Mouse (Mus musculus): Measurements from ENCODE around the gene Dnaja3. TPM values are rescaled to one million over a fixed set of nuclear protein-coding genes. Genes with fewer than 3 reads are reported as not detected.
A peak's percentile ranks its signal among the peaks of the same experiment; 100 is the strongest.

Dnaja3 gene
- polyA plus RNA-seq, 1 experiment = 18.3 TPM

DNA sequence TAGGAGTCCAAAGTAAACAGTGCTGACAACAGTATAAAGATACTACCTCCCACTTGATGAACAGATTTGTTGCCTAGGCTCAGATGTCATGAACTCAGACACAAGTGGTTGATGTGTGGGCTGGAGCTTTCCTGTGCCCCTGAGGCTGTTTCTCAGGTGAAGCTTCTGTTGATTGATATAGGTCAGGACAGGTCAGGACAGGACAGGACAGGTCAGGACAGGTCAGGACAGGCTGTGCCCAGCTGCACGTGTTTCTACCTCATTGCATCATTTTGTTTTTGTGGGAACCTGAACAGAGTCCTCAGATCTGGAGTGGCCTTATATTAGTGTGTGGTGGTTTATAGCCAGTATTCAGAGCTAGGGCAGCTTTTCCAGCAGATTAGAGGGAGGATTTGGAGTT lies 62.9 kb downstream of the Dnaja3 start:
- Histone ChIP-seq H3K4me1 (replicated peaks; ENCODE audit: control insufficient read depth, insufficient read depth, low read length) (no peaks in the 10 kb centered on the region), H3K36me3 (ENCODE audit: control insufficient read depth, insufficient read depth, low read length) (peaks cover 72% of the 10 kb centered on the region), H3K27me3 (ENCODE audit: control insufficient read depth, insufficient read depth, low read length) (no peaks in the 10 kb centered on the region), H3K27ac (ENCODE audit: control insufficient read depth, insufficient read depth, low read length) (no peak overlapping the region), H3K4me3 (ENCODE audit: control insufficient read depth, insufficient read depth, low read length) (no peak overlapping the region)
- TF ChIP-seq CTCF (IDR thresholded peaks at IDR 0.05; ENCODE audit: borderline replicate concordance, control insufficient read depth, extremely low read depth, insufficient read depth, low read length, poor library complexity) (no peak), POLR2A (IDR thresholded peaks at IDR 0.05; ENCODE audit: control insufficient read depth, extremely low read depth, insufficient read depth, low read length, poor library complexity) (no peak)
- DNase-seq = no peak
- WGBS = 95% methylated on average over 1 of the region's 1 CpGs

DNA sequence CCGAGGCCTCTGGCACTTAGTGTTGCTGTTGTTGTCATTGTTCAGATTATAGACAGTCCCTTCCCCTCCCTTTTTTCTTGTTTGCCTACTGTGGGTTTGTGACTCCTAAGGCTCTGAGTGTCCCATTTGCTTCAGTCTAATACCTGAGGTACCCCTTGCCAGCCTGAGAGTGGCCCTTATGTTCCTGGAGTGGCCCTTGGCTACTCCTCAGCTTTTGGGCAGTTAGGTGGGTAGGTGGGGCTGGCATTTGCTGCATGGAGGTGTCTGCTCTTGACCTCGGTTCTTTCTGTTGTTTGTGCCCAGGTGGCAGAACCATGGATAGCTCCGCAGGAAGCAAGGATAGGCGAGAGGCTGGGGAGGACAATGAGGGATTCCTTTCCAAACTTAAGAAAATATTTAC lies 65.8 kb downstream of the Dnaja3 start:
- TF ChIP-seq POLR2A (IDR thresholded peaks at IDR 0.05; ENCODE audit: control insufficient read depth, extremely low read depth, insufficient read depth, low read length, poor library complexity) (no peak), CTCF (IDR thresholded peaks at IDR 0.05; ENCODE audit: borderline replicate concordance, control insufficient read depth, extremely low read depth, insufficient read depth, low read length, poor library complexity) (no peak)
- Histone ChIP-seq H3K4me1 (replicated peaks; ENCODE audit: control insufficient read depth, insufficient read depth, low read length) (no peaks in the 10 kb centered on the region), H3K4me3 (ENCODE audit: control insufficient read depth, insufficient read depth, low read length) (no peak overlapping the region), H3K27me3 (ENCODE audit: control insufficient read depth, insufficient read depth, low read length) (no peaks in the 10 kb centered on the region), H3K36me3 (ENCODE audit: control insufficient read depth, insufficient read depth, low read length) (peaks cover 53% of the 10 kb centered on the region), H3K27ac (ENCODE audit: control insufficient read depth, insufficient read depth, low read length) (no peak overlapping the region)
- DNase-seq = no peak
- 87% methylated on average over 4 of the region's 4 CpGs for WGBS

DNA sequence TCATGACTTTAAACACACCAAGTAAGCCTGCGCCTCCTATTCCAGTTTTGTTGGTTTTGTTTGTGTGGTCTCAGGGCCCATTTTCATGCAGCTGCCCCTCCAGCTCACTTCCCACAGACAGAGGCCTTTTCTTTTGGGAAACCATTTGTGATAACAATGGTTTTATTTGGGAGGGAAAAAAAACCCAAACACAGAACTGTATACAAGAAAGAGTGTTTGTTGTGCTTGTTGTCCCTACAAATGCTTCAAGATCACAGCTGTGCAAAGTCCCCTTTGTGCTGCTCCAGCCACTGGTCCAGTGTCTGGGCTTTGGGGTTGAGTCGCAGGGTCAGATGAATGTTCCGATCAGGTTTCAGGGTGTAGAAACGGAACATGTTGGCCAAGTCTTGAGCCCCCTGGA lies 71.4 kb downstream of the Dnaja3 start:
- Histone ChIP-seq H3K4me1 (replicated peaks; ENCODE audit: control insufficient read depth, insufficient read depth, low read length) (no peaks in the 10 kb centered on the region), H3K36me3 (ENCODE audit: control insufficient read depth, insufficient read depth, low read length) (peaks cover 14% of the 10 kb centered on the region), H3K4me3 (ENCODE audit: control insufficient read depth, insufficient read depth, low read length) (no peak overlapping the region), H3K27ac (ENCODE audit: control insufficient read depth, insufficient read depth, low read length) (no peak overlapping the region), H3K27me3 (ENCODE audit: control insufficient read depth, insufficient read depth, low read length) (no peaks in the 10 kb centered on the region)
- 98% methylated on average over 4 of the region's 4 CpGs for WGBS
- no peak for TF ChIP-seq POLR2A (IDR thresholded peaks at IDR 0.05; ENCODE audit: control insufficient read depth, extremely low read depth, insufficient read depth, low read length, poor library complexity)
- no peak for TF ChIP-seq CTCF (IDR thresholded peaks at IDR 0.05; ENCODE audit: borderline replicate concordance, control insufficient read depth, extremely low read depth, insufficient read depth, low read length, poor library complexity)
- no peak for DNase-seq

DNA sequence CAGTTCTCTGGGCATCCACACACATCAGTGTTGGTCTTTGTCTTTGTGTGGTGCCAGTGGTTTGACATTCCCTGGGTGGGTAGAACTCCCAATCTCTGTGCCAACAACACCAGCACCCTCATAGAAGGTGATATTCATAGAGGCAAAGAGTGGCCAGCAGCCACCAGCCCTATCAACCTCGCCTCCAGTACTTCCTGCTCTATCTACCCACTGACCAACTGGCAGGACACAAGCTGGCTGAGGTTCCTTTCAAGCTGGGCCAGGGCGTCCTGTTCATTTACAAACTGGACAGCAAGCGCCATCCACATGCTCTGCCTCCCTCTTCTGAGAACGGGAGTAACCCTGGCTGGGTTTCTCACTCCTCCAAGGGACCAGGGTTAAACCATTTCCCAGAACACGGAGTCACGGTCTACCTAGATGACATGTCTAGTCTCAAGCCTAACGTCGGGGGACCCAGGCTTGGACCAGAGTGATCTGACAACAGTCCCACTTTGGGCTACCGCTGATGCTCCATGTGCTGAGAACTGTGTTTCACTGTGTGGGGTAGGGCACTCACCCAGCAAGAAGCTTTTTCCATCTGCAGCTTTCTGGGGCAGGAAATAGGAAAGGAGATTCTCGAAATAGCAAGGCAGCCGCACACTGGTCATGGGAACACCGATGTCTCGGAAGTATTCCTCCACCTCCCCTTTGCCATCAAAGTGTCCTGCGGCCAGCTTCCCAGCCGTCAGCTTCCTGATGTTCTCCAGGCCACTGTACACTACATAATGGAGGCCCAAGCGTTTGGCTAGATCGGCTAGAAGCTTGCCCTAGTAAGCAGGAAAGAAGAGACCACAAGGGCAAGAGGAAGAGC lies 74.3 kb downstream of the Dnaja3 start:
- H3K4me3 ChIP-seq (ENCODE audit: control insufficient read depth, insufficient read depth, low read length) = no peak overlapping the region
- no peaks in the 10 kb centered on the region for H3K36me3 ChIP-seq (ENCODE audit: control insufficient read depth, insufficient read depth, low read length)
- 93% methylated on average over 17 of the region's 17 CpGs for WGBS
- TF ChIP-seq CTCF (IDR thresholded peaks at IDR 0.05; ENCODE audit: borderline replicate concordance, control insufficient read depth, extremely low read depth, insufficient read depth, low read length, poor library complexity) (no peak), POLR2A (IDR thresholded peaks at IDR 0.05; ENCODE audit: control insufficient read depth, extremely low read depth, insufficient read depth, low read length, poor library complexity) (no peak)
- H3K27me3 ChIP-seq (ENCODE audit: control insufficient read depth, insufficient read depth, low read length) = no peaks in the 10 kb centered on the region
- DNase-seq = no peak
- no peaks in the 10 kb centered on the region for H3K4me1 ChIP-seq (replicated peaks; ENCODE audit: control insufficient read depth, insufficient read depth, low read length)
- H3K27ac ChIP-seq (ENCODE audit: control insufficient read depth, insufficient read depth, low read length) = no peak overlapping the region

DNA sequence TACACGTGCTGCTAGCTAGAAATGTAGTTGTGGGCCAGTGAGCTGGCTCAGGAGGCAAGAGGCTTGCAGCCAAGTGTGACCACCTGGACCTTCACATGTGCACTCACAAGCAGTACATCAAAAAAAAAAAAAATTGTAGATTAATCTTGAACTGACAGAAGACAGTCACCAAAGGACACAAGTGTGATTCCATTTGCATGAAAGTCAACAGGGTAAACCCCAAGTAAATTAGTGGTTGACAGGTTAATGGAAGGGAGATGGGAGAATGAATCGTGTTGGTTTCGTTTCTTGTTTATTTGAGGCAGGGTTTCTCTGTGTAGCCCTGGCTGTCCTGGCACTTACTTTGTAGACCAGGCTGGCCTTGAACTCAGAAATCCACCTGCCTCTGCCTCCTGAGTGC lies 78.1 kb downstream of the Dnaja3 start:
- Histone ChIP-seq H3K27ac (ENCODE audit: control insufficient read depth, insufficient read depth, low read length) (no peak overlapping the region), H3K36me3 (ENCODE audit: control insufficient read depth, insufficient read depth, low read length) (no peaks in the 10 kb centered on the region), H3K4me1 (replicated peaks; ENCODE audit: control insufficient read depth, insufficient read depth, low read length) (peaks cover 6% of the 10 kb centered on the region), H3K27me3 (ENCODE audit: control insufficient read depth, insufficient read depth, low read length) (no peaks in the 10 kb centered on the region), H3K4me3 (ENCODE audit: control insufficient read depth, insufficient read depth, low read length) (peak overlapping the region; percentile 23; the same call in 1 of the 2 replicates)
- 47% methylated on average over 3 of the region's 3 CpGs for WGBS
- DNase-seq = no peak
- TF ChIP-seq POLR2A (IDR thresholded peaks at IDR 0.05; ENCODE audit: control insufficient read depth, extremely low read depth, insufficient read depth, low read length, poor library complexity) (no peak), CTCF (IDR thresholded peaks at IDR 0.05; ENCODE audit: borderline replicate concordance, control insufficient read depth, extremely low read depth, insufficient read depth, low read length, poor library complexity) (no peak)

DNA sequence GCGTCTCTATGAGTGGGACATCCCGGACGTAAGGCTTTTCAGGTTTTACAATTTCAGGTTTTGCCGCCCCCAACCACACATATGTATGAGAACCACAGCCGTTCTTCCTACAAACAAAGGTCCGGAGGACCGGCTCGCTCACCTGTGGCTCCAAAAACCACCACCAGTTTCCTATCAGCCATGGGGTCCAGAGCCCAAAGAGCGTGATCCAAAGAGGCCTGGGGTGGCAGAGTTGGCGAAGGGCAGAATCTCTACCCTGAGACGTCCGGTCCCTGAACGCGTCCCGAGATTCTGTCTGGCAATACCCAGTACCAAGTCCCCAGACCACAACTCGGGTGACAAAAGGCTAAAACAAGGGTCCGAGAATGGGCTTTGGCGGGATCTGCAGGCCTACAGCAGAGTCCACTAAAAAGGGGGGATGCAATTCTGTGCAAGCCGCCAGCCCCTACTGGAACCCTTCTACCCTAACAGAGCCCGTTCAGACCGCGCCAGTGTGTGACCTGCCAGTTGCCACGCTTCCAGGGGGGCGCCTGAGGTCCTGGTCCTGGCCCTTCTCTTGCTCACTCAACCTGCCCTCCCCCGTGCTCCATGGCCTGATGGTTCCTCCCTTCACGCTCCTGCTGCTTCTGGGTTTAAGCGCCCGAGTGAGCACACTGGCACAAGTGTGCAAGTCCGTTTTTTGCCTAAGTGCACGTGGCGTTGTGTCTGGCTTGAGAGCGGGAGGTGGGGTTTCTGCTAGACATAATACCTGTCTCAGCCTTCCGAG lies 79.1 kb downstream of the Dnaja3 start, which contains the start of gene Nmral1:
TSS of gene Nmral1 (minus strand) at position 604 of the 766 bp plus-strand sequence.
- peaks cover 12% of the 10 kb centered on the region for H3K4me1 ChIP-seq (replicated peaks; ENCODE audit: control insufficient read depth, insufficient read depth, low read length)
- WGBS = 25% methylated on average over 33 of the region's 33 CpGs
- H3K4me3 ChIP-seq (ENCODE audit: control insufficient read depth, insufficient read depth, low read length) = peak within 1 kb of the TSS; percentile 71
- peak; percentile 63 for DNase-seq
- no peaks in the 10 kb centered on the region for H3K36me3 ChIP-seq (ENCODE audit: control insufficient read depth, insufficient read depth, low read length)
- no peaks in the 10 kb centered on the region for H3K27me3 ChIP-seq (ENCODE audit: control insufficient read depth, insufficient read depth, low read length)
- no peak for TF ChIP-seq CTCF (IDR thresholded peaks at IDR 0.05; ENCODE audit: borderline replicate concordance, control insufficient read depth, extremely low read depth, insufficient read depth, low read length, poor library complexity)
- TF ChIP-seq POLR2A (IDR thresholded peaks at IDR 0.05; ENCODE audit: control insufficient read depth, extremely low read depth, insufficient read depth, low read length, poor library complexity) = no peak
- H3K27ac ChIP-seq (ENCODE audit: control insufficient read depth, insufficient read depth, low read length) = no peak within 1 kb of the TSS

All from thymus, adult 2 months (tissue).